Mouse (Mus musculus) ovary, adult 18-20 months (tissue): Measurements from ENCODE around the gene Lrrc75b.

Experiments
- DNase-seq: peaks from one replicate; pipeline ENCODE4 v3.0.0; 2022; ENCODE audit warnings: low spot score, mixed read lengths

Lrrc75b gene

GRCm38 (mm10) chr10:75501641-75502040, 58.5 kb downstream of the Lrrc75b start:
- DNase-seq: no peak

GRCm38 (mm10) chr10:75500345-75500744, 59.8 kb downstream of the Lrrc75b start:
- no peak for DNase-seq
